Mouse (Mus musculus): ENCODE measurements at regions not wholly inside any gene's neighbourhood (a gene's known extent, or its start where the extent isn't known, plus 50 kb on each side); places are given as distances from the start of the nearest gene placed in this dataset.

GRCm38 (mm10) chr16:53071887-53072682 is 618.2 kb upstream of the Alcam start:
- TF ChIP-seq CTCF (IDR thresholded peaks at IDR 0.05; ENCODE audit: low read depth, low read length) = no peak
- no peak for TF ChIP-seq POLR2A (IDR thresholded peaks at IDR 0.05; ENCODE audit: insufficient read depth, low read length)
- no peak for TF ChIP-seq EP300 (IDR thresholded peaks at IDR 0.05; ENCODE audit: insufficient read depth, low read depth, low read length)
